7 mouse cellular contexts compared by ENCODE assay signal in genomic region chr3:135688970-135689772, GRCm38 (mm10). TPM values are rescaled to one million over a fixed set of nuclear protein-coding genes. Genes with fewer than 3 reads are reported as not detected.
A peak's percentile ranks its signal among the peaks of the same experiment; 100 is the strongest.
DNase-seq lines count a peak whose midpoint lies in the region; ATAC-seq and TF ChIP-seq lines count a peak whose summit lies in the region.

No protein-coding gene starts in this region.

- no peaks in the 10 kb centered on the region for H3K36me3 ChIP-seq in lung, embryonic 14.5 days (ENCODE audit: insufficient read depth)
- no peaks in the 10 kb centered on the region for H3K36me3 ChIP-seq in hindbrain, embryonic 16.5 days (ENCODE audit: control insufficient read depth, insufficient read depth, low read length)

- H3K27me3 ChIP-seq in lung, embryonic 14.5 days (ENCODE audit: insufficient read depth, low read length) = no peaks in the 10 kb centered on the region
- no peaks in the 10 kb centered on the region for H3K27me3 ChIP-seq in hindbrain, embryonic 16.5 days (replicated peaks; ENCODE audit: control insufficient read depth, insufficient read depth, low read length)

- peak overlapping the region; percentile 96; the same call in 1 of the 2 replicates for H3K9ac ChIP-seq in lung, embryonic 14.5 days
- 0 out of 2 replicates have a peak overlapping the region, but pooled peaks have one; percentile 21 for H3K9ac ChIP-seq in hindbrain, embryonic 16.5 days (ENCODE audit: low read depth, low read length)

- TF ChIP-seq CTCF in lung, embryonic 14.5 days (IDR thresholded peaks at IDR 0.05; ENCODE audit: low read depth) = no peak

- DNase-seq in lung, embryonic 14.5 days = no peak
- no peak for DNase-seq in lung, postnatal 14 days
- DNase-seq in adipocyte (ENCODE audit: low spot score) = peak; percentile 29
- DNase-seq in naive thymus-derived CD4-positive, alpha-beta T cell, adult 2 months (ENCODE audit: low read depth) = peak; percentile 72
- DNase-seq in left cerebral cortex, postnatal 25 days (ENCODE audit: low spot score in 2 of 2) = no peak
- DNase-seq in kidney, adult 11 months = no peak

- peak overlapping the region; percentile 78 for H3K4me2 ChIP-seq in lung, embryonic 14.5 days
- peak overlapping the region; percentile 87 for H3K4me2 ChIP-seq in hindbrain, embryonic 16.5 days (ENCODE audit: low read length)

- 37% methylated on average over 11 of the region's 11 CpGs for WGBS in lung, embryonic 14.5 days
- 58% methylated on average over 11 of the region's 11 CpGs for WGBS in hindbrain, embryonic 16.5 days

- H3K9me3 ChIP-seq in lung, embryonic 14.5 days (ENCODE audit: low read depth, low read length) = no peaks in the 10 kb centered on the region
- no peaks in the 10 kb centered on the region for H3K9me3 ChIP-seq in hindbrain, embryonic 16.5 days (ENCODE audit: control insufficient read depth, low read length)

- intact Hi-C loops in left cerebral cortex, postnatal 25 days (cut with DNase I) = no loop called here

- H3K27ac ChIP-seq in lung, embryonic 14.5 days (ENCODE audit: low read depth) = no peak overlapping the region
- no peak overlapping the region for H3K27ac ChIP-seq in hindbrain, embryonic 16.5 days (ENCODE audit: low read depth, low read length)

- peaks cover 13% of the 10 kb centered on the region for H3K4me1 ChIP-seq in lung, embryonic 14.5 days (ENCODE audit: insufficient read depth)
- peaks cover 24% of the 10 kb centered on the region for H3K4me1 ChIP-seq in hindbrain, embryonic 16.5 days (ENCODE audit: control insufficient read depth, insufficient read depth, low read depth, low read length)

- H3K4me3 ChIP-seq in lung, embryonic 14.5 days (ENCODE audit: low read depth, low read length) = peak overlapping the region; percentile 80; the same call in 1 of the 2 replicates
- no peak overlapping the region for H3K4me3 ChIP-seq in hindbrain, embryonic 16.5 days (ENCODE audit: low read length)

- ATAC-seq in lung, embryonic 14.5 days (ENCODE audit: insufficient read depth) = no peak
- no peak for ATAC-seq in hindbrain, embryonic 16.5 days

RNA-seq across cellular contexts. Expression of gene Nfkb1, which starts 2.2 kb away (rescaled TPM):
- polyA plus RNA-seq in lung, embryonic 14.5 days (2014; fragmentation: Nextera tagmentation; extraction: Ambion mirVana) = 34.4 and 34.8 TPM in 2 replicates
- polyA plus RNA-seq in hindbrain, embryonic 16.5 days (2015; fragmentation: Nextera tagmentation; extraction: Ambion mirVana) = 7.5 and 7.8 TPM in 2 replicates
- total RNA-seq in left cerebral cortex, postnatal 25 days (2021) = 10 to 100 TPM; 17.7 to 20.2 TPM

Comparison
In these comparisons a context has a peak if more than half of its experiments do, and no peak if none do; other contexts are left out.
1. DNase-seq: peak in adipocyte (single experiment) and naive thymus-derived CD4-positive, alpha-beta T cell, adult 2 months (single experiment); none in lung, embryonic 14.5 days (single experiment), lung, postnatal 14 days (single experiment), left cerebral cortex, postnatal 25 days (0 of 2) and kidney, adult 11 months (single experiment).